Mouse (Mus musculus): ENCODE data around the gene Med21. TPM values are rescaled to one million over a fixed set of nuclear protein-coding genes. Genes with fewer than 3 reads are reported as not detected.

The Med21 gene
- 129 and 131 TPM in 2 replicates for polyA plus RNA-seq (2014; fragmentation: Nextera tagmentation; extraction: Ambion mirVana)

DNA sequence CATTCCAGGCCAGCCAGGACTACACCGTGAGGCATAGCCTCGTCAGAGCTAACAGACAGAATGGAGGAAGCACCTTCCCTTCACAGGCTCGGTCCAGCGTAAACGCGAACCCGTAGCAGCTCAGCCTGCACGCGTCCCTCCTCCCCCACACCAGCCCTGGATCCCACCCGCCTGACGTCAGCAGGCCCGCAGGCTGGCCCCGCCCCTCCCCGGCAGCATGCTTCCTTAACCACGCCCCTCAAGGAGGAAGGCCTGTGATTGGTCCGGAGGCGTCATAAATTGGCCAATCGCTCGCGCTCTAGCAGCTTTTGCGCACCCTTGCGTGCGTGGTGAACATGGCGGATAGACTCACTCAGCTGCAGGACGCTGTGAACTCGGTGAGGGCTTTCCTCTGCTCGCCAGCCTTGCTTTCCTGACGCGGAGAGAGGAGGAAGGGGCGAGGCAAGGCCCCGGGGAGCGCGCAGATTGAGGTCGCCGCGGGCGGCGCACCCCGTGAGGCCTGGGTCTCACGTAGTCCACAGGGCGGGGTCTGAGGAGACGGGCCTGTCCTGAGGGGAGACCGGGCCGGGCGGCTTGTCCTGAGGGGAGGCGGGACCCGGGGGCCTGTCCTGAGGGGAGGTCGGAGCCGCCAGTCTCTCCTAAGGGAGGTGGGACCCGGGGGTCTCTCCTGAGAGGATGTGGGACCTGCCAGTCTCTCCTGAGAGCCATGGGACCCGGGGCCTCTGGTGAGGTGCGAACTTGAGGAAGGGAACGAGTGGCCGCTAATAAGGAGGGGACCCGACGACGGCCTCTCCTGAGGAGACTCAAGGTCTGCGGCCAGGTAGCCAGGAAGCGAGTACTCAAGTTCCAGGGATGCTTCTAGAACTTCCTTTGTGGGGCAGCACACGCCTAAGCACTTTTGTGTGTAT is at the start of gene Med21, which contains the start of gene Tm7sf3:
Gene Med21 (plus strand): TSS at position 272 of the 908 bp plus-strand sequence.
Gene Tm7sf3 (minus strand): TSS at position 549 of the 908 bp plus-strand sequence.
- Histone ChIP-seq H3K4me1 (ENCODE audit: control insufficient read depth, insufficient read depth, low read length) (peaks cover 8% of the 10 kb centered on the region), H3K27ac (replicated peaks; ENCODE audit: low read depth, low read length) (peak within 1 kb of the TSS; percentile 93), H3K9me3 (ENCODE audit: control insufficient read depth, low read length) (no peaks in the 10 kb centered on the region), H3K4me3 (ENCODE audit: low read depth, low read length) (peak within 1 kb of the TSS; percentile 86), H3K36me3 (ENCODE audit: control insufficient read depth, insufficient read depth, low read length) (no peaks in the 10 kb centered on the region), H3K27me3 (replicated peaks; ENCODE audit: control insufficient read depth, insufficient read depth, low read length) (no peaks in the 10 kb centered on the region), H3K4me2 (ENCODE audit: low read depth, low read length) (peak within 1 kb of the TSS; percentile 82), H3K9ac (ENCODE audit: low read depth, low read length) (peak within 1 kb of the TSS; percentile 92)
- under 1% methylated on average over 37 of the region's 60 CpGs for WGBS
- peak; percentile 99 for DNase-seq (ENCODE audit: low spot score)
- ATAC-seq (ENCODE audit: low read depth) = peak; percentile 96

DNA sequence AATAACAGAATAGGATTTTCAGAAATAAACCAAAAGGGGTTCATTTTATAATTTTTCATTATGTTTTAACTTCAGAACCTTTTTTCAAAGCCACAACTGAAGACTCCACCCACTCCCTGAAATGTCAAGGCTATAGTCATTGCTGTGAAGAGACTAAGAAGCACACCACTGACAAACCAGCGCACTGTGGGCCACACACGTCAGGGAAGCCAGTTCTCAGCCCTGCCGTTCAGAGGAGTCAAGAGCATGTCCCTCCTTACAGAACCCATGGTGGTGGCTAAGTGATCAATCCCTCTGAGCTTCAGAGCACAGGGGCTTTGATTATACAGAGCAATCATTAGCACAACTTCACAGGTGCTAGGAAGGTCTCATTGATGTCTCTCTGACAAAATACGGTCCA is 39.7 kb upstream of the Med21 start:
- 85% methylated on average over 4 of the region's 4 CpGs for WGBS
- no peak overlapping the region for H3K4me3 ChIP-seq (ENCODE audit: low read depth, low read length)
- no peaks in the 10 kb centered on the region for H3K4me1 ChIP-seq (ENCODE audit: control insufficient read depth, insufficient read depth, low read length)
- H3K27ac ChIP-seq (replicated peaks; ENCODE audit: low read depth, low read length) = no peak overlapping the region
- H3K4me2 ChIP-seq (ENCODE audit: low read depth, low read length) = no peak overlapping the region
- peaks cover 87% of the 10 kb centered on the region for H3K36me3 ChIP-seq (ENCODE audit: control insufficient read depth, insufficient read depth, low read length)
- H3K9me3 ChIP-seq (ENCODE audit: control insufficient read depth, low read length) = no peaks in the 10 kb centered on the region
- H3K9ac ChIP-seq (ENCODE audit: low read depth, low read length) = no peak overlapping the region
- no peaks in the 10 kb centered on the region for H3K27me3 ChIP-seq (replicated peaks; ENCODE audit: control insufficient read depth, insufficient read depth, low read length)
- ATAC-seq (ENCODE audit: low read depth) (no peak), DNase-seq (ENCODE audit: low spot score) (no peak)

DNA sequence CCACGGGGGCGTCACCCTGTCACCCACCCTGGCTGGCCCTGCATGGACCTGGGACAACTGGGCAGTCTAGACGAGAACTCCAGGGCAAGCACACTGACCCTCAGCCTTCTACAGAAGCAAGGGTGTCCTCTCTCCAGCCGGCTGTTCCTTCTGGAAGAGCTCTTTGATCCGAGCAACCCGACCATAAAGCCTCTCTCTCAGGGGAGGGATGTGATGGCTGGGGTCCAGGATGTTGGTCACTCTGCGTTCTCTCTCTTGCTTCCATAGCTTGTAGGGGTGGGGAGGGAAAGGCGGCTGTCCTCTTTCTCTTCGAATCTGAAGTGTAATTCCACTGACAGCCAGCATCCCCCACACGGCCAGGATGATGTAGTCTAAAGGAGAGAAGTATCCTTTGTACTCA is 38.7 kb upstream of the Med21 start:
- Histone ChIP-seq H3K27me3 (replicated peaks; ENCODE audit: control insufficient read depth, insufficient read depth, low read length) (no peaks in the 10 kb centered on the region), H3K4me1 (ENCODE audit: control insufficient read depth, insufficient read depth, low read length) (no peaks in the 10 kb centered on the region), H3K4me3 (ENCODE audit: low read depth, low read length) (no peak overlapping the region), H3K4me2 (ENCODE audit: low read depth, low read length) (no peak overlapping the region), H3K27ac (replicated peaks; ENCODE audit: low read depth, low read length) (no peak overlapping the region), H3K9ac (ENCODE audit: low read depth, low read length) (no peak overlapping the region), H3K36me3 (ENCODE audit: control insufficient read depth, insufficient read depth, low read length) (peaks cover 81% of the 10 kb centered on the region), H3K9me3 (ENCODE audit: control insufficient read depth, low read length) (no peaks in the 10 kb centered on the region)
- WGBS = 84% methylated on average over 10 of the region's 10 CpGs
- DNase-seq (ENCODE audit: low spot score) = no peak
- ATAC-seq (ENCODE audit: low read depth) = no peak

DNA sequence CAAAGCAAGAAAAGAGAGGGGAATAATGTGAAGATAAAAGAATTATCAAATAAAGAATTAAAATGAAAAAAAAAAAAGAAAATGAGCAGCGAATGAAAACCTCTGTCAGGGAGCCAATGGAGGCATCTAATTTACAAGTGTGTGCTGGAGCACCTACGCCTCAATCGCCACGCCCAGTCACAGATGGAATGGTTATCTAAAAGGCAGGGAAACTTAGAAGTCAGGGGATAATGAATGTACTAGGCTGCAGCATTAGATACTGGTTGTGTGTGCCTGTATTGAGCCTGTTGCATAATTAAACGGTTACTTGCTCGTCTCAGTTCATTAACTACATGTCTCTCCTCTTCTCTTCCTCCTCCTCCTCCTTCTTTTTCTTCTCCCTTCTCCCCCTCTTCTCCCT is 31.0 kb upstream of the Med21 start:
- no peak for ATAC-seq (ENCODE audit: low read depth)
- no peak overlapping the region for H3K4me3 ChIP-seq (ENCODE audit: low read depth, low read length)
- H3K27ac ChIP-seq (replicated peaks; ENCODE audit: low read depth, low read length) = no peak overlapping the region
- H3K36me3 ChIP-seq (ENCODE audit: control insufficient read depth, insufficient read depth, low read length) = peaks cover 76% of the 10 kb centered on the region
- H3K4me1 ChIP-seq (ENCODE audit: control insufficient read depth, insufficient read depth, low read length) = no peaks in the 10 kb centered on the region
- no peak for DNase-seq (ENCODE audit: low spot score)
- no peak overlapping the region for H3K9ac ChIP-seq (ENCODE audit: low read depth, low read length)
- no peaks in the 10 kb centered on the region for H3K9me3 ChIP-seq (ENCODE audit: control insufficient read depth, low read length)
- H3K27me3 ChIP-seq (replicated peaks; ENCODE audit: control insufficient read depth, insufficient read depth, low read length) = no peaks in the 10 kb centered on the region
- no peak overlapping the region for H3K4me2 ChIP-seq (ENCODE audit: low read depth, low read length)
- WGBS = 91% methylated on average over 6 of the region's 6 CpGs

DNA sequence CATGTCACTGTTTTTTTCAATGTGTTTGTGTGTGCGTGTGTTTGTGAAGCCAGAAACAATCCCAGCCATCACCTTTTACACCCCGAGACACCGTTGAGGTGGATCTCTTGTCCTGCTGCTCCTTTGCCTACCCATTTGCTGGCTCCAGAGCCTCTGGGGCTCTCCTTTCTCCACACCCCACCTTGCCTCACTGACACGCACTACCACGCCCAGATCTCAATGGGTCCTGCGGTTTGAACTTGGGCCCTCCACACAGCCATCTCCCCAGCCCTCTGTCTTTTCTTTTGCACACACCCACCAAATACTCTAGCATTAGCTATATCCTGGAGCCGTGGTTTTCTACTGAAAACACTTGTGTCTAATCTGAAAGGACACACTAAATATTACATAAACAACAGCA is 30.4 kb upstream of the Med21 start:
- no peak overlapping the region for H3K4me3 ChIP-seq (ENCODE audit: low read depth, low read length)
- no peaks in the 10 kb centered on the region for H3K27me3 ChIP-seq (replicated peaks; ENCODE audit: control insufficient read depth, insufficient read depth, low read length)
- WGBS = 91% methylated on average over 7 of the region's 7 CpGs
- no peaks in the 10 kb centered on the region for H3K9me3 ChIP-seq (ENCODE audit: control insufficient read depth, low read length)
- DNase-seq (ENCODE audit: low spot score) (no peak), ATAC-seq (ENCODE audit: low read depth) (no peak)
- no peaks in the 10 kb centered on the region for H3K4me1 ChIP-seq (ENCODE audit: control insufficient read depth, insufficient read depth, low read length)
- no peak overlapping the region for H3K4me2 ChIP-seq (ENCODE audit: low read depth, low read length)
- H3K36me3 ChIP-seq (ENCODE audit: control insufficient read depth, insufficient read depth, low read length) = peaks cover 77% of the 10 kb centered on the region
- no peak overlapping the region for H3K9ac ChIP-seq (ENCODE audit: low read depth, low read length)
- H3K27ac ChIP-seq (replicated peaks; ENCODE audit: low read depth, low read length) = no peak overlapping the region

DNA sequence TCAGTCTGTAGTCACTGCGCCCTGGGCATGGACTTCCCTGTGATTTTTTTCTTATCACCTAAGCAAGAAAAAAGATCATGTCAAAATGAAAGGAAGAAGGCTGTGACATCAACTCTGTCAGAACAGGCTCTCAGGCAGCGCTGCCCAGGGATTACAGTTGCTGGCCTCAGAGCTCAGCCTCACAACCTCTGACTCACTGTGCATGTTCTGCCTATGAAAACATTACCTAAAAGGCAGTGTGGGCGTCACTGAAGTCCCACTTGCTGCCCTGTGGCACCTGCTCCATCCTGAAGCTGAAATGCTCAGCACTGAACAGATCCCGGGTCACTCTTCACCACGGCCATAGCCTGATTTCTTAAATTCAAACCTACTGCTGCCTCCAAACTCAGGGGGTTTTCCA is 29.6 kb upstream of the Med21 start:
- Histone ChIP-seq H3K4me1 (ENCODE audit: control insufficient read depth, insufficient read depth, low read length) (no peaks in the 10 kb centered on the region), H3K27ac (replicated peaks; ENCODE audit: low read depth, low read length) (no peak overlapping the region), H3K4me2 (ENCODE audit: low read depth, low read length) (no peak overlapping the region), H3K9me3 (ENCODE audit: control insufficient read depth, low read length) (no peaks in the 10 kb centered on the region), H3K9ac (ENCODE audit: low read depth, low read length) (no peak overlapping the region), H3K4me3 (ENCODE audit: low read depth, low read length) (no peak overlapping the region), H3K36me3 (ENCODE audit: control insufficient read depth, insufficient read depth, low read length) (peaks cover 79% of the 10 kb centered on the region), H3K27me3 (replicated peaks; ENCODE audit: control insufficient read depth, insufficient read depth, low read length) (no peaks in the 10 kb centered on the region)
- ATAC-seq (ENCODE audit: low read depth) (no peak), DNase-seq (ENCODE audit: low spot score) (no peak)
- 89% methylated on average over 5 of the region's 5 CpGs for WGBS

DNA sequence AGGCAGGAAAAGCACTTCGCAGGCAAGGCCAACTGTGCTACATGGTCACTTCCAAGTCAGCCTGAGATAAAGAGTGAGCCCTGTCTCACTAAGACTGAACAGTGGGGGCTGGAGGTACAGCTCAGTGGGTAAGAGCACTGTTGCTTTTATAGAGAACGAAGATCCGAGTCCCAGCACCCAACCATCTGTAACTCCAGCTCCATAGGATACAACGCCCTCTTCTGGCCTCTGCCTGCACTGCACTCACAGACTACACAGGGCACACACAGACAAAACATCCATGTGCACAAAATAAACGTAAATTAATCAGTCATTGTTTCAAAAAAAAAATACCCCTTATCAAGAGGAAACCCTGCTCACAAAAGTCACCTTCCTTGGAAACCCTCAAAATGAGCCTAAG is 28.4 kb upstream of the Med21 start:
- no peak overlapping the region for H3K4me2 ChIP-seq (ENCODE audit: low read depth, low read length)
- H3K4me1 ChIP-seq (ENCODE audit: control insufficient read depth, insufficient read depth, low read length) = no peaks in the 10 kb centered on the region
- DNase-seq (ENCODE audit: low spot score) = no peak
- 91% methylated on average over 5 of the region's 5 CpGs for WGBS
- H3K36me3 ChIP-seq (ENCODE audit: control insufficient read depth, insufficient read depth, low read length) = peaks cover 89% of the 10 kb centered on the region
- no peak overlapping the region for H3K27ac ChIP-seq (replicated peaks; ENCODE audit: low read depth, low read length)
- no peaks in the 10 kb centered on the region for H3K9me3 ChIP-seq (ENCODE audit: control insufficient read depth, low read length)
- no peaks in the 10 kb centered on the region for H3K27me3 ChIP-seq (replicated peaks; ENCODE audit: control insufficient read depth, insufficient read depth, low read length)
- no peak overlapping the region for H3K9ac ChIP-seq (ENCODE audit: low read depth, low read length)
- ATAC-seq (ENCODE audit: low read depth) = no peak
- no peak overlapping the region for H3K4me3 ChIP-seq (ENCODE audit: low read depth, low read length)

DNA sequence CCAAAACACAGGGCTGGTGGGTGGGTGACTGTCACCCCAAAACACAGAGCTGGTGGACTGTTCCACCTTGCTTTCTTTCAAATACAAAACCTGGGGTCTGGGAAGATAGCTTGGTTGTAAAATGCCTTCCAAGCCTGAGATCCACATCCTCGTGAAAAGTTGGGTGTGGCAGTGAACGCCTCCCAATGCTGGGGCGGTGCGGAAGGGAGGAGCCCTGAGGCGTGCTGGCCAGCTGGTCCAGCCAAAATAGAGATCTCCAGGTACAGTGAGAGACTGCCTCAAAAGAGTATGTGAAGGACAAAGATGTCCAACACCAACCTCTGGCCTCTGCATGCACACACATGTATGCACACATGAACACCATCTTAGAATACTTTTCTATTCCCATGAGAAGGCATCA is 27.8 kb upstream of the Med21 start:
- no peaks in the 10 kb centered on the region for H3K27me3 ChIP-seq (replicated peaks; ENCODE audit: control insufficient read depth, insufficient read depth, low read length)
- ATAC-seq (ENCODE audit: low read depth) (no peak), DNase-seq (ENCODE audit: low spot score) (no peak)
- peaks cover 87% of the 10 kb centered on the region for H3K36me3 ChIP-seq (ENCODE audit: control insufficient read depth, insufficient read depth, low read length)
- no peak overlapping the region for H3K27ac ChIP-seq (replicated peaks; ENCODE audit: low read depth, low read length)
- H3K9me3 ChIP-seq (ENCODE audit: control insufficient read depth, low read length) = no peaks in the 10 kb centered on the region
- 91% methylated on average over 5 of the region's 5 CpGs for WGBS
- no peak overlapping the region for H3K9ac ChIP-seq (ENCODE audit: low read depth, low read length)
- no peak overlapping the region for H3K4me2 ChIP-seq (ENCODE audit: low read depth, low read length)
- no peaks in the 10 kb centered on the region for H3K4me1 ChIP-seq (ENCODE audit: control insufficient read depth, insufficient read depth, low read length)
- H3K4me3 ChIP-seq (ENCODE audit: low read depth, low read length) = no peak overlapping the region

DNA sequence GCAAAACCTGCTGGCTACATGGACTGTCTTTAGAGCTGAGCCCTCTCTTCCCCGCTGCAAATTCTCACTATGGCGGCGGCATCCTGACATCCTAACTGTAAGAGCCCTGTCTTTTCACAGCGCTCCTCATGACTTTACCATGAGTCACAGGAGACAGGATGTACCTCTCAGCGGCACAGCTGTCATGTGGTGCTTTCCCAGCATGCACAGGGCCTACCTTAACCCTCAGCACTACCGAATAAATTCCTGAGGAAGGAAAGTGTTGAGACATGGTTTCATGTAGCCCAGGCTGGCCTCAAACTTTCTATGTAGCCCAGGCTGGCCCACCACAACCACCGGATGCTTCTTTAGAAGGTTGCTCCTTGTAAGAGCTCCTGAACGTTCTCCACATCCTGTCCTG is 26.5 kb upstream of the Med21 start:
- WGBS = 89% methylated on average over 8 of the region's 8 CpGs
- H3K27me3 ChIP-seq (replicated peaks; ENCODE audit: control insufficient read depth, insufficient read depth, low read length) = no peaks in the 10 kb centered on the region
- H3K27ac ChIP-seq (replicated peaks; ENCODE audit: low read depth, low read length) = no peak overlapping the region
- no peak overlapping the region for H3K4me3 ChIP-seq (ENCODE audit: low read depth, low read length)
- H3K36me3 ChIP-seq (ENCODE audit: control insufficient read depth, insufficient read depth, low read length) = peaks cover 83% of the 10 kb centered on the region
- DNase-seq (ENCODE audit: low spot score) = no peak
- no peaks in the 10 kb centered on the region for H3K4me1 ChIP-seq (ENCODE audit: control insufficient read depth, insufficient read depth, low read length)
- no peak for ATAC-seq (ENCODE audit: low read depth)
- no peaks in the 10 kb centered on the region for H3K9me3 ChIP-seq (ENCODE audit: control insufficient read depth, low read length)
- no peak overlapping the region for H3K4me2 ChIP-seq (ENCODE audit: low read depth, low read length)
- no peak overlapping the region for H3K9ac ChIP-seq (ENCODE audit: low read depth, low read length)
